ENCODE assay signal across 9 mouse cellular contexts in genomic region chr7:140049115-140049689, GRCm38 (mm10). TPM values are rescaled to one million over a fixed set of nuclear protein-coding genes. Genes with fewer than 3 reads are reported as not detected.
DNase-seq lines count a peak whose midpoint lies in the region; ATAC-seq lines count a peak whose summit lies in the region.
"Had no signal": no experiment of that assay in that cellular context is flagged by ENCODE, and none has a peak within 500 bp of the region (broad histone marks: within the 10 kb centered on the region; RNA-seq: fewer than 3 reads in every experiment).

No protein-coding gene starts in this region.

- no peaks in the 10 kb centered on the region for H3K36me3 ChIP-seq in embryonic facial prominence, embryonic 12.5 days
- H3K36me3 ChIP-seq in hindbrain, embryonic 13.5 days: no peaks in the 10 kb centered on the region
- no peaks in the 10 kb centered on the region for H3K36me3 ChIP-seq in liver, embryonic 15.5 days (replicated peaks)
- no peaks in the 10 kb centered on the region for H3K36me3 ChIP-seq in neural tube, embryonic 13.5 days

- WGBS in embryonic facial prominence, embryonic 12.5 days: under 1% methylated on average over 34 of the region's 34 CpGs
- under 1% methylated on average over 34 of the region's 34 CpGs for WGBS in hindbrain, embryonic 13.5 days
- 1% methylated on average over 34 of the region's 34 CpGs for WGBS in liver, embryonic 15.5 days (ENCODE audit: insufficient replicate concordance)
- under 1% methylated on average over 34 of the region's 34 CpGs for WGBS in neural tube, embryonic 13.5 days

- no peak overlapping the region for H3K27ac ChIP-seq in embryonic facial prominence, embryonic 12.5 days
- peak overlapping the region; percentile 71; the same call in 1 of the 2 replicates for H3K27ac ChIP-seq in hindbrain, embryonic 13.5 days
- H3K27ac ChIP-seq in liver, embryonic 15.5 days (replicated peaks): no peak overlapping the region
- H3K27ac ChIP-seq in neural tube, embryonic 13.5 days (replicated peaks): peak overlapping the region; percentile 64

- H3K4me3 ChIP-seq in embryonic facial prominence, embryonic 12.5 days: peak overlapping the region; percentile 34
- peak overlapping the region; percentile 56 for H3K4me3 ChIP-seq in hindbrain, embryonic 13.5 days
- peak overlapping the region; percentile 36 for H3K4me3 ChIP-seq in liver, embryonic 15.5 days (replicated peaks)
- peak overlapping the region; percentile 54 for H3K4me3 ChIP-seq in neural tube, embryonic 13.5 days
- H3K4me3 ChIP-seq: erythroblast, embryonic 14.5 days had no signal

- peak overlapping the region; percentile 53 for H3K4me2 ChIP-seq in embryonic facial prominence, embryonic 12.5 days (replicated peaks)
- peak overlapping the region; percentile 75 for H3K4me2 ChIP-seq in hindbrain, embryonic 13.5 days
- peak overlapping the region; percentile 58 for H3K4me2 ChIP-seq in liver, embryonic 15.5 days
- H3K4me2 ChIP-seq in neural tube, embryonic 13.5 days: peak overlapping the region; percentile 74

- H3K9me3 ChIP-seq in embryonic facial prominence, embryonic 12.5 days: no peaks in the 10 kb centered on the region
- no peaks in the 10 kb centered on the region for H3K9me3 ChIP-seq in hindbrain, embryonic 13.5 days
- H3K9me3 ChIP-seq in liver, embryonic 15.5 days (replicated peaks): no peaks in the 10 kb centered on the region
- no peaks in the 10 kb centered on the region for H3K9me3 ChIP-seq in neural tube, embryonic 13.5 days

- peak; percentile 33 for DNase-seq in thymus, postnatal 14 days
- DNase-seq in thymus, adult 18-20 months: no peak
- DNase-seq in cerebellum, postnatal 4 days (ENCODE audit: low spot score in 2 of 2): no peak
- DNase-seq in gastrocnemius, adult 8-10 months (ENCODE audit: low spot score in 2 of 2): no peak

- peaks cover 17% of the 10 kb centered on the region for H3K4me1 ChIP-seq in embryonic facial prominence, embryonic 12.5 days
- H3K4me1 ChIP-seq in hindbrain, embryonic 13.5 days (replicated peaks): peaks cover 47% of the 10 kb centered on the region
- H3K4me1 ChIP-seq in liver, embryonic 15.5 days (replicated peaks): peaks cover 10% of the 10 kb centered on the region; the same call in 1 of the 2 replicates
- H3K4me1 ChIP-seq in neural tube, embryonic 13.5 days (replicated peaks): peaks cover 44% of the 10 kb centered on the region

- H3K9ac ChIP-seq in embryonic facial prominence, embryonic 12.5 days: no peak overlapping the region
- H3K9ac ChIP-seq in hindbrain, embryonic 13.5 days: peak overlapping the region; percentile 74
- H3K9ac ChIP-seq in liver, embryonic 15.5 days: no peak overlapping the region
- H3K9ac ChIP-seq in neural tube, embryonic 13.5 days: peak overlapping the region; percentile 69

- peaks cover 83% of the 10 kb centered on the region for H3K27me3 ChIP-seq in embryonic facial prominence, embryonic 12.5 days
- peaks cover 85% of the 10 kb centered on the region for H3K27me3 ChIP-seq in hindbrain, embryonic 13.5 days
- peaks cover 98% of the 10 kb centered on the region for H3K27me3 ChIP-seq in liver, embryonic 15.5 days
- peaks cover 77% of the 10 kb centered on the region for H3K27me3 ChIP-seq in neural tube, embryonic 13.5 days

- ATAC-seq in embryonic facial prominence, embryonic 12.5 days (ENCODE audit: insufficient number of reproducible peaks, insufficient read depth, low FRiP score, low TSS enrichment): peak; percentile 53
- peak; percentile 87 for ATAC-seq in hindbrain, embryonic 13.5 days (ENCODE audit: low FRiP score)
- no peak for ATAC-seq in liver, embryonic 15.5 days (ENCODE audit: insufficient read depth)
- peak; percentile 90 for ATAC-seq in neural tube, embryonic 13.5 days (ENCODE audit: low read depth)

RNA-seq across cellular contexts. Expression of gene Msx3, which starts 0.3 kb away (rescaled TPM):
- polyA plus RNA-seq in embryonic facial prominence, embryonic 12.5 days (2016; fragmentation: Nextera tagmentation; extraction: Ambion mirVana): 0.47 and 0.59 TPM in 2 replicates
- polyA plus RNA-seq in hindbrain, embryonic 13.5 days (2015; fragmentation: Nextera tagmentation; extraction: Ambion mirVana): 16.5 and 28.5 TPM in 2 replicates
- not detected in 2 replicates for polyA plus RNA-seq in liver, embryonic 15.5 days (2015; fragmentation: Nextera tagmentation; extraction: Ambion mirVana)
- polyA plus RNA-seq in neural tube, embryonic 13.5 days (2015; fragmentation: Nextera tagmentation; extraction: Ambion mirVana): 18.1 and 23.3 TPM in 2 replicates
- not detected for total RNA-seq in gastrocnemius, adult 8-10 months (2022)
- polyA plus RNA-seq: erythroblast, embryonic 14.5 days had no signal

RNA-seq across cellular contexts. Expression of gene Tubgcp2, which starts 12.7 kb away (rescaled TPM):
- 73.8 and 82.9 TPM in 2 replicates for polyA plus RNA-seq in embryonic facial prominence, embryonic 12.5 days (2016; fragmentation: Nextera tagmentation; extraction: Ambion mirVana)
- 55.8 and 60.9 TPM in 2 replicates for polyA plus RNA-seq in hindbrain, embryonic 13.5 days (2015; fragmentation: Nextera tagmentation; extraction: Ambion mirVana)
- polyA plus RNA-seq in liver, embryonic 15.5 days (2015; fragmentation: Nextera tagmentation; extraction: Ambion mirVana): 21.4 and 23.2 TPM in 2 replicates
- 51.4 and 51.7 TPM in 2 replicates for polyA plus RNA-seq in neural tube, embryonic 13.5 days (2015; fragmentation: Nextera tagmentation; extraction: Ambion mirVana)
- 10 to 100 TPM; 19.9 to 22.3 (median 20.9) TPM for total RNA-seq in gastrocnemius, adult 8-10 months (2022)

RNA-seq across cellular contexts. Expression of gene Zfp511, which starts 13.0 kb away (rescaled TPM):
- 37.9 and 39.6 TPM in 2 replicates for polyA plus RNA-seq in embryonic facial prominence, embryonic 12.5 days (2016; fragmentation: Nextera tagmentation; extraction: Ambion mirVana)
- polyA plus RNA-seq in hindbrain, embryonic 13.5 days (2015; fragmentation: Nextera tagmentation; extraction: Ambion mirVana): 52.5 and 54.2 TPM in 2 replicates
- 17.4 and 19.6 TPM in 2 replicates for polyA plus RNA-seq in liver, embryonic 15.5 days (2015; fragmentation: Nextera tagmentation; extraction: Ambion mirVana)
- polyA plus RNA-seq in neural tube, embryonic 13.5 days (2015; fragmentation: Nextera tagmentation; extraction: Ambion mirVana): 50.7 and 55.5 TPM in 2 replicates
- total RNA-seq in gastrocnemius, adult 8-10 months (2022): 10 to 100 TPM in 1 of 4 experiments, 1 to 10 TPM in 3; 6.1 to 11.2 (median 8.4) TPM

RNA-seq across cellular contexts. Expression of gene Caly, which starts 33.1 kb away (rescaled TPM):
- polyA plus RNA-seq in embryonic facial prominence, embryonic 12.5 days (2016; fragmentation: Nextera tagmentation; extraction: Ambion mirVana): 2.6 and 2.7 TPM in 2 replicates
- 104 and 105 TPM in 2 replicates for polyA plus RNA-seq in hindbrain, embryonic 13.5 days (2015; fragmentation: Nextera tagmentation; extraction: Ambion mirVana)
- polyA plus RNA-seq in liver, embryonic 15.5 days (2015; fragmentation: Nextera tagmentation; extraction: Ambion mirVana): not detected in 2 replicates
- 95.9 and 99.9 TPM in 2 replicates for polyA plus RNA-seq in neural tube, embryonic 13.5 days (2015; fragmentation: Nextera tagmentation; extraction: Ambion mirVana)
- under 1 TPM; 0.29 to 0.78 (median 0.47) TPM for total RNA-seq in gastrocnemius, adult 8-10 months (2022)

RNA-seq across cellular contexts. Expression of gene Prap1, which starts 44.0 kb away (rescaled TPM):
- not detected in 2 replicates for polyA plus RNA-seq in embryonic facial prominence, embryonic 12.5 days (2016; fragmentation: Nextera tagmentation; extraction: Ambion mirVana)
- polyA plus RNA-seq in hindbrain, embryonic 13.5 days (2015; fragmentation: Nextera tagmentation; extraction: Ambion mirVana): not detected in 2 replicates
- polyA plus RNA-seq in liver, embryonic 15.5 days (2015; fragmentation: Nextera tagmentation; extraction: Ambion mirVana): 0.74 and 0.79 TPM in 2 replicates
- not detected in 2 replicates for polyA plus RNA-seq in neural tube, embryonic 13.5 days (2015; fragmentation: Nextera tagmentation; extraction: Ambion mirVana)
- not detected for total RNA-seq in gastrocnemius, adult 8-10 months (2022)
- polyA plus RNA-seq: erythroblast, embryonic 14.5 days had no signal

Comparison
In these comparisons a context has a peak if more than half of its experiments do, and no peak if none do; other contexts are left out.
1. H3K27ac ChIP-seq: peak in hindbrain, embryonic 13.5 days (single experiment) and neural tube, embryonic 13.5 days (single experiment); none in embryonic facial prominence, embryonic 12.5 days (single experiment) and liver, embryonic 15.5 days (single experiment).
2. H3K9ac ChIP-seq: peak in hindbrain, embryonic 13.5 days (single experiment) and neural tube, embryonic 13.5 days (single experiment); none in embryonic facial prominence, embryonic 12.5 days (single experiment) and liver, embryonic 15.5 days (single experiment).
3. RNA of gene Msx3, which starts 0.3 kb away (polyA plus RNA-seq): 16.5 to 28.5 TPM in hindbrain, embryonic 13.5 days and 18.1 to 23.3 TPM in neural tube, embryonic 13.5 days; 0.47 to 0.59 TPM in embryonic facial prominence, embryonic 12.5 days and not detected in liver, embryonic 15.5 days; every median in the first group is over 10 times any median in the second.
4. Peak in every context shown above with its lines, with median percentiles within 50 percentile points of each other: H3K4me2 ChIP-seq and H3K4me3 ChIP-seq.